Mouse (Mus musculus): ENCODE measurements around the gene Npas1. TPM values are rescaled to one million over a fixed set of nuclear protein-coding genes. Genes with fewer than 3 reads are reported as not detected.

The Npas1 gene
- polyA plus RNA-seq, 1 experiment from 2014 or later, result 0.11 TPM

DNA sequence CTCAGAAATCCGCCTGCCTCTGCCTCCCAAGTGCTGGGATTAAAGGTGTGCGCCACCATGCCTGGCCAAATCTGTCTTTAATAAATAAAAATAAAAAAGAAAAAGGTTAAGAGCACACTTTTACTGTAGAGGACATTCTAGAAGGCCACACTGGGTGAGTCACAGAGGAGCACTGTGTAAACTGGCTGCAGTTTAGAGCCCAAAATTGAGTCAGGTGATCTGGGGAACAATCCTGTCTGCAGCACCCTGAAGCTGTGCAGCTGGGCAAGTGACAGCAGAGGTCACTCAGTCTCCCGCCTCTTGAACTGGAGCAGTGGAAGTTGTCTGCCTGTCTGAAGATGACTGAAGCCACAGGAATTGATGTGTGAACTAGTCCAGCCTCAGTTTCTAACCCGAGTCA is 24.0 kb upstream of the Npas1 start:
- H3K36me3 ChIP-seq (ENCODE audit: control insufficient read depth, insufficient read depth, low read length), result peaks cover 74% of the 10 kb centered on the region
- 93% methylated on average over 4 of the region's 4 CpGs for WGBS
- H3K9ac ChIP-seq (ENCODE audit: low read depth, low read length), result no peak overlapping the region
- H3K27ac ChIP-seq (replicated peaks; ENCODE audit: low read depth, low read length), result no peak overlapping the region
- no peak for ATAC-seq (ENCODE audit: low read depth)
- DNase-seq (ENCODE audit: low spot score), result no peak
- H3K9me3 ChIP-seq (ENCODE audit: control insufficient read depth, low read length), result no peaks in the 10 kb centered on the region
- H3K4me2 ChIP-seq (ENCODE audit: low read depth, low read length), result no peak overlapping the region
- no peaks in the 10 kb centered on the region for H3K27me3 ChIP-seq (replicated peaks; ENCODE audit: control insufficient read depth, insufficient read depth, low read length)
- no peaks in the 10 kb centered on the region for H3K4me1 ChIP-seq (ENCODE audit: control insufficient read depth, insufficient read depth, low read length)
- H3K4me3 ChIP-seq (ENCODE audit: low read depth, low read length), result no peak overlapping the region

DNA sequence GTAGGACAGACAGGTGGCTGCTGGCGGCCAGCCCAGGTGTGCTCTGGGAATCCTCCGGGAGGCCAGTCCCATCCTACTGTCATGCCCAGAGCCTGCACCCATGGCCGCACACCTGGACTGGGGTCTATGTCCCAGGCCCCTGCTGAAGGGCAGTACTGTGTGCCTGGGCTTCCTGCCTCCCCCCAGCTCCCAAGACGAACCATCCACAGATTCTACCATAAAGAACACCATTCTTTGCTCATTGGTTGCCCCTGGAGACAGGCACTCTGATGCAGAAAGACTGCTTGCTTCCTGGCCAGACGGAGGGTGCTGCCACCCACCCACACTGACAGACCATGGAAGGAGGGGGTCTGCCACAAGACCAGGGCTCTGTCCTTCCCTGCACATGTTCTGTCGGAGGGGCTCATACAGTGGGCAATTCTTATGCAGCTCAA is 22.2 kb upstream of the Npas1 start:
- H3K4me1 ChIP-seq (ENCODE audit: control insufficient read depth, insufficient read depth, low read length), result no peaks in the 10 kb centered on the region
- H3K9me3 ChIP-seq (ENCODE audit: control insufficient read depth, low read length), result no peaks in the 10 kb centered on the region
- no peak overlapping the region for H3K4me2 ChIP-seq (ENCODE audit: low read depth, low read length)
- no peak; the same call in 1 of the 2 replicates for ATAC-seq (ENCODE audit: low read depth)
- H3K9ac ChIP-seq (ENCODE audit: low read depth, low read length), result no peak overlapping the region
- H3K36me3 ChIP-seq (ENCODE audit: control insufficient read depth, insufficient read depth, low read length), result peaks cover 73% of the 10 kb centered on the region
- no peak for DNase-seq (ENCODE audit: low spot score)
- WGBS, result 92% methylated on average over 6 of the region's 6 CpGs
- H3K27ac ChIP-seq (replicated peaks; ENCODE audit: low read depth, low read length), result no peak overlapping the region
- H3K27me3 ChIP-seq (replicated peaks; ENCODE audit: control insufficient read depth, insufficient read depth, low read length), result no peaks in the 10 kb centered on the region
- H3K4me3 ChIP-seq (ENCODE audit: low read depth, low read length), result no peak overlapping the region

DNA sequence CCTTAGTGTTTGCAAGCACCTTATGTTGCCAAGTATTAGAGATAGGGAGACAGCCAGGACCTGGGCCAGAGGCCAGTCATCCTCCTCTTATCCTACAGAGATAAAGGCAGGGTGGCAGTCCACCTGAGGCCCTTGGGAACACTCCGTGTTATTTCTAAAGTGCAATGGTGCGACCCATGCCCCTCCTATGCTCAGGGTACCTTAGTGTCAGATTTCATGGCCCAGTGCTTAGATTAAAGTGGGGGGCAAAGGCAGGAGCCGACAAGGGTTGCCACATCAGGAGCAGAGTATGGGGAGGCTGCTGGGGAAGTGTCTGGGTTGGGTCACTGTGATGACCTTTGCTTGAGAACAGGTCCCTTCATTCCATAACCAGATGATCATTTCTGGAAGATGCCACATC is 18.7 kb upstream of the Npas1 start:
- Histone ChIP-seq H3K4me3 (ENCODE audit: low read depth, low read length) (no peak overlapping the region), H3K9me3 (ENCODE audit: control insufficient read depth, low read length) (no peaks in the 10 kb centered on the region), H3K27me3 (replicated peaks; ENCODE audit: control insufficient read depth, insufficient read depth, low read length) (no peaks in the 10 kb centered on the region), H3K4me1 (ENCODE audit: control insufficient read depth, insufficient read depth, low read length) (no peaks in the 10 kb centered on the region), H3K4me2 (ENCODE audit: low read depth, low read length) (no peak overlapping the region), H3K9ac (ENCODE audit: low read depth, low read length) (no peak overlapping the region), H3K27ac (replicated peaks; ENCODE audit: low read depth, low read length) (no peak overlapping the region), H3K36me3 (ENCODE audit: control insufficient read depth, insufficient read depth, low read length) (peaks cover 40% of the 10 kb centered on the region)
- WGBS, result 82% methylated on average over 3 of the region's 3 CpGs
- ATAC-seq (ENCODE audit: low read depth) (no peak), DNase-seq (ENCODE audit: low spot score) (no peak)

DNA sequence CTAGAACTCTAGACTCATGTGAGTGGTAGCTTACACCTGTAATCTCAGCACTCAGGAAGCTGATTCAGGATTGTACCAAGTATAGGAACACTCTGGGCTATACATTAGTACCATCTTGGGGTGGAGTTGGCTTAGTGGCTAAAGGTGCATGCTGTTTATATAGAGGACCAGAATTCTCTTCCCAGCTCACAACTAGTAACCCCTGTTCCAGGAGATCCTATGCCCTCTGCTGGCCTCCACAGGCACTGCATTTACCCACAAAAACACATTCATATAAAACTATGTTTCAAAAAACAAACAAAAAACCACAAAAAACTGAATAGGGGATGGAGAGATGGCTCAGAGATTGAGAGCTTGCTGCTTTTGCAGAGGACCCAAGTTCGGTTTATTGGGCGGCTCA is 15.8 kb upstream of the Npas1 start:
- Histone ChIP-seq H3K4me1 (ENCODE audit: control insufficient read depth, insufficient read depth, low read length) (no peaks in the 10 kb centered on the region), H3K9me3 (ENCODE audit: control insufficient read depth, low read length) (no peaks in the 10 kb centered on the region), H3K36me3 (ENCODE audit: control insufficient read depth, insufficient read depth, low read length) (peaks cover 34% of the 10 kb centered on the region), H3K27ac (replicated peaks; ENCODE audit: low read depth, low read length) (no peak overlapping the region), H3K9ac (ENCODE audit: low read depth, low read length) (no peak overlapping the region), H3K27me3 (replicated peaks; ENCODE audit: control insufficient read depth, insufficient read depth, low read length) (no peaks in the 10 kb centered on the region), H3K4me2 (ENCODE audit: low read depth, low read length) (no peak overlapping the region), H3K4me3 (ENCODE audit: low read depth, low read length) (no peak overlapping the region)
- DNase-seq (ENCODE audit: low spot score) (no peak), ATAC-seq (ENCODE audit: low read depth) (no peak)
- 39% methylated on average over 2 of the region's 2 CpGs for WGBS

DNA sequence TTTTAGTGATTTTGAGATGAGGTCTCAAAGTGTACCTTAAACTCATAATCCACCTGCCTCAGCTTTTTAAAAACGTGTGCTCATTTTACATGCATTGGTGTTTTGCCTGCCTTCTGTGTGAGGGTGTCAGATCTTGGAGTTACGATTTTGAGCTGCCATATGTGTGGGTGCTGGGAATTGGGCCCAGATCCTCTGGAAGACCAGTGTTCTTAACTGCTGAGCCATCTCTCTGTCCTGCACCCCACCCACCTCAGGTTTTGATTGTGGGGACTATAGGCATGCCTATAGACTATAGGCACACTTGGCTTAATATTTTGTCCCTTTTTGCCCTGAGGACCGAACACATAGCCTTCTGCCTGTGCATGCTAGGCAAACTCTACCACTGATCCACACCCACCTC is 14.7 kb upstream of the Npas1 start:
- H3K4me1 ChIP-seq (ENCODE audit: control insufficient read depth, insufficient read depth, low read length), result no peaks in the 10 kb centered on the region
- peaks cover 23% of the 10 kb centered on the region for H3K36me3 ChIP-seq (ENCODE audit: control insufficient read depth, insufficient read depth, low read length)
- WGBS, result 65% methylated on average over 3 of the region's 3 CpGs
- no peak overlapping the region for H3K4me3 ChIP-seq (ENCODE audit: low read depth, low read length)
- H3K27ac ChIP-seq (replicated peaks; ENCODE audit: low read depth, low read length), result no peak overlapping the region
- H3K27me3 ChIP-seq (replicated peaks; ENCODE audit: control insufficient read depth, insufficient read depth, low read length), result no peaks in the 10 kb centered on the region
- DNase-seq (ENCODE audit: low spot score) (no peak), ATAC-seq (ENCODE audit: low read depth) (no peak)
- no peak overlapping the region for H3K9ac ChIP-seq (ENCODE audit: low read depth, low read length)
- H3K4me2 ChIP-seq (ENCODE audit: low read depth, low read length), result no peak overlapping the region
- H3K9me3 ChIP-seq (ENCODE audit: control insufficient read depth, low read length), result no peaks in the 10 kb centered on the region

DNA sequence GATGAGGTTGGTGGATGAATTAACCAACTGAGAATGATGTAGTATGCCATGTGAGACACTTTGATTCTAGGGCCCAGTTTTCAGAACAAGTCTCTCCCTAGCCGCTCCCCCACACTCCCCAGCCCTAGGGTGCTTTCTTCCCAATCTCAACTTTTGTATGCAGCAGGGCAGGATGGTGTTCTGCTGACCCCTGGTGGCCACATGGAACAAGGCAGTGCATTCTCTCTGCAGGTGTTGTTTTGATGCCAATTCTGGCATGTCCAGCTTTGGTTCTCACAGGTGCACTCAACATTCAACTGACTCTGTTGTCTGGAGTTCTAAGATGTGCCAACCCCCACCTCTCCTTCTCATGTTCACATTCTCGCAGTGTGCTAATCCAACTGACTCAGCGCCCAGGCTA is 14.2 kb upstream of the Npas1 start:
- Histone ChIP-seq H3K9me3 (ENCODE audit: control insufficient read depth, low read length) (no peaks in the 10 kb centered on the region), H3K4me3 (ENCODE audit: low read depth, low read length) (no peak overlapping the region), H3K36me3 (ENCODE audit: control insufficient read depth, insufficient read depth, low read length) (peaks cover 18% of the 10 kb centered on the region), H3K27ac (replicated peaks; ENCODE audit: low read depth, low read length) (no peak overlapping the region), H3K9ac (ENCODE audit: low read depth, low read length) (no peak overlapping the region), H3K4me1 (ENCODE audit: control insufficient read depth, insufficient read depth, low read length) (no peaks in the 10 kb centered on the region), H3K4me2 (ENCODE audit: low read depth, low read length) (no peak overlapping the region), H3K27me3 (replicated peaks; ENCODE audit: control insufficient read depth, insufficient read depth, low read length) (no peaks in the 10 kb centered on the region)
- WGBS, result 34% methylated on average over 3 of the region's 3 CpGs
- peak; percentile 70 for ATAC-seq (ENCODE audit: low read depth)
- peak; percentile 58 for DNase-seq (ENCODE audit: low spot score)

DNA sequence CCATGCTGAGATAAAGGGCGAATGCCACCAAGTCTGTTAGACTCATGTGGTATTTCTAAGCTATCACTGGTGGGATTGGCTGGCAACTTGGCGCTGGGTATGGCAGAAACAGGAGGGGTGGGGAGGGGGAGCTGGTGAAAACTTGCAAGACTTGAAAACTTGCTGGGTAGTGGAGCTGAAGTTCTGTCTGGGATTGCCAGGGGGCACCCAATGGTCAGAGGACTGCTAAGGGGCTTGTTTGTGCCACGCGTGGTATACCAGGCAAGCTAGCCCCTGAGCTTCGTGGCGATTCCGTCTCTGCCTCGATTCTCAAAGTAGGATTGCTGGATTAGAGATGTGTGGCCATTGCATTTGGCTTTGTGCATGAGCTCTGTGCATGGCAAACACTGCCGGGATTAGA is 12.4 kb upstream of the Npas1 start:
- Histone ChIP-seq H3K27ac (replicated peaks; ENCODE audit: low read depth, low read length) (no peak overlapping the region), H3K36me3 (ENCODE audit: control insufficient read depth, insufficient read depth, low read length) (0 out of 2 replicates have a peak, but pooled peaks cover under 1% of the 10 kb centered on the region), H3K9me3 (ENCODE audit: control insufficient read depth, low read length) (no peaks in the 10 kb centered on the region), H3K9ac (ENCODE audit: low read depth, low read length) (no peak overlapping the region), H3K4me3 (ENCODE audit: low read depth, low read length) (no peak overlapping the region), H3K27me3 (replicated peaks; ENCODE audit: control insufficient read depth, insufficient read depth, low read length) (no peaks in the 10 kb centered on the region), H3K4me1 (ENCODE audit: control insufficient read depth, insufficient read depth, low read length) (no peaks in the 10 kb centered on the region), H3K4me2 (ENCODE audit: low read depth, low read length) (no peak overlapping the region)
- WGBS, result 85% methylated on average over 9 of the region's 9 CpGs
- DNase-seq (ENCODE audit: low spot score) (no peak), ATAC-seq (ENCODE audit: low read depth) (no peak)

DNA sequence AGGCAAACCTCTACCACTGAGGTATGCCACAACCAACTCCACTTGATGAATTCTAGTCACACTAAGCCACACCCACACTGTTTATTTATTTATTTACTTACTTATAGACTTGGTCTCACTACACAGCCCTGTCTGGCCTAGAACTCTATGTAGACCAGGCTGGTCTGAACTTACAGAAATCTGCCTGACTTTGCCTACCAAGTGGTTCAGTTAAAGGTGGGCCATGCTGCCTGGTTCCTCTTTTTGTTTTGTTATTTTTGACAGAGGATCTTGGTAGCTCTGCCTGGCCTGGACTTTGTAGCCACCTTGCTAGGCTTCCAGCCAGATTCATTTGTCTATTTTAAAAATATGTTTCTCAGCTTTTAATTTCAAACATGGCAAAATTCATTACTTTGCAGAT is 11.3 kb upstream of the Npas1 start:
- no peak overlapping the region for H3K4me3 ChIP-seq (ENCODE audit: low read depth, low read length)
- H3K4me1 ChIP-seq (ENCODE audit: control insufficient read depth, insufficient read depth, low read length), result no peaks in the 10 kb centered on the region
- no peak for ATAC-seq (ENCODE audit: low read depth)
- no peaks in the 10 kb centered on the region for H3K36me3 ChIP-seq (ENCODE audit: control insufficient read depth, insufficient read depth, low read length)
- no peaks in the 10 kb centered on the region for H3K27me3 ChIP-seq (replicated peaks; ENCODE audit: control insufficient read depth, insufficient read depth, low read length)
- H3K4me2 ChIP-seq (ENCODE audit: low read depth, low read length), result no peak overlapping the region
- H3K9me3 ChIP-seq (ENCODE audit: control insufficient read depth, low read length), result no peaks in the 10 kb centered on the region
- H3K27ac ChIP-seq (replicated peaks; ENCODE audit: low read depth, low read length), result no peak overlapping the region
- no peak overlapping the region for H3K9ac ChIP-seq (ENCODE audit: low read depth, low read length)
- DNase-seq (ENCODE audit: low spot score), result no peak

DNA sequence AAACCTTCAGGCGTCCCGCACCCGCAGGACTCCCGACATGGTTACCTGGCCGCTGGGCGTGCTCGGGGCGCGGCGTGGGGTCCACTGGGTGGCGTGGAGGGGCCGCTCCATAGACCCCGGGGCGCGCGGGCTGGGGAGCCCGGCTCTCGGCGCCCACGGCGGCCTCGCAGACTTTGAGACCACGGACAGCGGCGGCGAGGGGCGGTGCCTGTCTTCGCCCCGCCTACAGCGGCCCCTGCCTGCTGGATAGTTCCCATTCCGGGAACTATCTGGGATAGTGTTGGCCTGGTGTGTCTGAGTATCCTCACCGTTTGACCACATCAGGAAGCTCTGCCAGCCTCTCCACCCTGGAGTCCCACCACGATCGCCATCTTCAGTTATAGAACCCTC is 933 bp downstream of the Npas1 start:
- Histone ChIP-seq H3K27ac (replicated peaks; ENCODE audit: low read depth, low read length) (no peak overlapping the region), H3K4me2 (ENCODE audit: low read depth, low read length) (peak overlapping the region; percentile 51), H3K36me3 (ENCODE audit: control insufficient read depth, insufficient read depth, low read length) (no peaks in the 10 kb centered on the region), H3K9ac (ENCODE audit: low read depth, low read length) (no peak overlapping the region), H3K4me1 (ENCODE audit: control insufficient read depth, insufficient read depth, low read length) (no peaks in the 10 kb centered on the region), H3K27me3 (replicated peaks; ENCODE audit: control insufficient read depth, insufficient read depth, low read length) (peaks cover 63% of the 10 kb centered on the region), H3K4me3 (ENCODE audit: low read depth, low read length) (peak overlapping the region; percentile 27), H3K9me3 (ENCODE audit: control insufficient read depth, low read length) (no peaks in the 10 kb centered on the region)
- DNase-seq (ENCODE audit: low spot score), result no peak
- peak; percentile 60; the same call in 1 of the 2 replicates for ATAC-seq (ENCODE audit: low read depth)
- WGBS, result 1% methylated on average over 34 of the region's 34 CpGs
